Mouse (Mus musculus) ES-E14 (cell line): ENCODE measurements around the gene Akr1c14.

Experiments
- CHD2 ChIP-seq: IDR thresholded peaks from 2 replicates; pipeline ENCODE4 v1.6.1; 2014; ENCODE audit warnings: mild to moderate bottlenecking, low read depth, low read length, inconsistent platforms
- HCFC1 ChIP-seq: IDR thresholded peaks from 2 replicates; pipeline ENCODE4 v1.6.1; 2012; ENCODE audit warnings: low read length, inconsistent platforms, borderline replicate concordance; ENCODE audit not compliant: insufficient read depth
- MAFK ChIP-seq: IDR thresholded peaks from 2 replicates; pipeline ENCODE4 v1.6.1; 2014; ENCODE audit warnings: mild to moderate bottlenecking, low read depth, low read length, inconsistent platforms; ENCODE audit not compliant: insufficient read depth
- ZC3H11A ChIP-seq: IDR thresholded peaks from 2 replicates; pipeline ENCODE4 v1.6.1; 2012; ENCODE audit warnings: low read depth, mild to moderate bottlenecking, inconsistent platforms, low read length, borderline replicate concordance
- ZNF384 ChIP-seq: IDR thresholded peaks from 2 replicates; pipeline ENCODE4 v1.6.1; 2012; ENCODE audit warnings: low read depth, low read length, inconsistent platforms

GRCm38 (mm10) chr13:4079876-4080275 lies 31.1 kb downstream of the Akr1c14 start:
- TF ChIP-seq MAFK = no peak
- TF ChIP-seq CHD2 = no peak
- no peak for TF ChIP-seq HCFC1
- no peak for TF ChIP-seq ZNF384
- TF ChIP-seq ZC3H11A = no peak
